Mouse (Mus musculus) large intestine, adult 2 months (tissue): Measurements from ENCODE around the gene Ccdc158. TPM values are rescaled to one million over a fixed set of nuclear protein-coding genes. Genes with fewer than 3 reads are reported as not detected.

Source experiments
- DNase-seq: peaks from one replicate; pipeline ENCODE4 v3.0.0-alpha.2; 2012; ENCODE audit warnings: low read depth, low spot score
- WGBS: fragments of 180-500 bp; shearing (Covaris S2); methylation state at CpG from one replicate; pipeline ENCODE4 v1.1.7; 2018; 5-methylcytosine and 5-hydroxymethylcytosine counted together
- polyA plus RNA-seq: library from polyadenylated mRNA; depleted of rRNA; stranded (reverse); fragments of >200 nt; gene quantifications from 2 replicates; pipeline ENCODE4 v1.2.3, GENCODE M21; 2012; rRNA removed

Gene Ccdc158
- 0.05 and 0.11 TPM in 2 replicates for polyA plus RNA-seq

DNA sequence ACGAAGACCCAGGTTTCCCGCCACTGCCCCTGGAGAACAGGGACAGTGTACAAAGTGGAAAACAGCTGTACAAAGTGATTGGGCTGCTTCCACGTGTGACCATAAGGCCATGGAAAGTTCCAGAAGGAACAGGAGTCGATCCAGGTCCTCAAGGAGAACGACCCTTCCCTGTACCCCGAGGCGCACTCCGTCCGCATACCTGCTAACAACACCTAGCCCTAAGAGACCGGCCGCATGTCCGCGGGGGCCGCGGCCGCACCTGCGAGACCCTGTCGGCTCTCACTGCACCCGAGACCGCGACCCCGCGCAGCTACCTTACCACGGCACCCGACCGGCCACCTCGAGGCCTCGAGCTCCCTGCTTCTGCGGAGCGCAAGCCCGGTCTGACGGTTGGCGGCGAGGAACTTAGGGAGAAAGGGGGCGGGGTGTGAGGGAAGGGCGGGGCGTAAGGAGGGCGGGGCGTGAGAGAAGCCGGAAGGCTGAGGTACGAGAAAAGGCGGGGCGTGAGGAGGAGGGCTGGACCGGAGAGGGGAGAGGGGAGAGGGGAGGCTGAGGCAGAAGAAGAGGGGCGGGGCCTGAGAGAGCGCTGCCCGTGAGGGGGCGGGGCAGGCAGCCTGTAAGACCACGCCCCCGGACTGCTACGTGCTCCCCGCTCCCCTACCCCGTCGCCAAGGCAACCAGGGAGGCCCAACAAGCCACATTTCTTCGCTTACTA, at the start of gene Ccdc158:
Ccdc158 (minus strand) TSS at position 413 of the 715 bp plus-strand sequence.
- peak; percentile 33 for DNase-seq
- 15% methylated on average over 48 of the region's 55 CpGs for whole genome bisulfite sequencing

DNA sequence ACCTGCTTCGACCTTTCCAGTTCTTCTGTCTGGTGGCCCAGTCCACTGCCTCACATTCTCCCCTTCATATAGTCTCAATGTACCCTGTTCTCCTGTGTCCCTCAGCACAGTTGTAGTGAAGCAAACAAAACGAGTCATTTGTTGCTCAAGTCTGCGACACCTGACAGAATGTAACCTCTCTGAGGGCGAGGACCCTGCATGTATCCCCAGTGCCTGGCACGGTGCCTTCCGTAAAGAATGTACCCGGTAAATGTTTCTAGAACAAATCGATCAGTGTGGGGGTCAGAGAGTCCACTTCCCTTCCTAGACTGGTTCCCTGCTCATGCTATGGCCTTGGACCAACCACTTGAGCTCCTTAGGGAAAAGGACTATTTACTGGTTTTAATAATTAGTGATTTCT, 46.5 kb upstream of the Ccdc158 start:
- 92% methylated on average over 8 of the region's 8 CpGs for WGBS
- DNase-seq: no peak

DNA sequence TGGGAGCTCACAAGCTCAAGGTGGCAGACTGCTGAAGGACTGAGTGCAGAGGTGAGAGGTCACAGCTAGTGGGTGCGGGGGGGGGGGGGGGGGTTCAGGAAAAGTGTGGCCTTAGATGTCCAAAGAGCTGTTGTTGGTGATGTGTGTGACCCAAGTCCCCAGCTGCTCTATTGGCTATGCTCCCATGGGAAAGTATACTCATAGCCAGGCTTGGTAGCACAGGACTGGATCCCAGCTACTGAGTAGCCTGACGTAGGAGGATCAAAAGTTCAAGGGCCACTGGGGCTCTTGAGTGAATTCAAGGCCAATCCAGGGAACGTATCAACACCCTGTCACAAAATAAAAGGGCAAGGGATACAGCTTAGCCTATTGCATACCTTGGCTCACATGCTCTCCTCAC, 43.8 kb upstream of the Ccdc158 start:
- no peak for DNase-seq
- 87% methylated on average over 3 of the region's 3 CpGs for WGBS

DNA sequence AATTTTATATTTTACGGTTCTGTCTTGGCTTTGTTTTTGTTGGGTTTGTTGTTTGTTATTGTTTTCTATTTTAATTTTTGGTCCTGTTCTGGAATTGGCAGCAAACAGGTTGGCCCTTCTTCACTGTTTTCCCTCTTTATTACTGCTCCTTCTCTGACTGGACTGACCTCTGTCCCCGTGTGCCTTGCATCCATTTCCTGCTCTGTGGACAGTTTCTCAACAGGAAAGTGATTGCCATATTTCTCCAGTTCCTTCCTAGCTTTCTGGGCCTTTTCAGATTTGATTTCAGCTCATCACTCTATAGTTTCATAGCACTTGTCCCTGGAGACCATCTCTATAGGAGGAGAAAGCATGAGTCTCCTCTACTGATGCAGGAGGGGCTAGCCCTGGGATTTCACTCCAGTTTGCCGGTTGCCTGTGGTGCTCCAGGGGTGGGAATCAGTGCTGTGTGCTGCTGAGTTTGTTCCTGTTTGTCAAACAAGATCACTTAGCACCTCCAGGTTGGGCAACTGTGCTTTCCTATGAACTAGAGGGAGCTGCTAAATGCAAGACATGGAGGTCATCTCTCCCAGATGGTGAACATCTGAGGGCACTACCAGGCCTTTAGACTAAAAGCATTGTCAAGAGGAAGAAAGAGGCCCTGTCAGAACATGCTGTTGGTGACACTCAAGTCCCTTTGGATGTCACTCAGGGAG, 42.7 kb upstream of the Ccdc158 start:
- no peak for DNase-seq
- WGBS: 50% methylated on average over 3 of the region's 3 CpGs

DNA sequence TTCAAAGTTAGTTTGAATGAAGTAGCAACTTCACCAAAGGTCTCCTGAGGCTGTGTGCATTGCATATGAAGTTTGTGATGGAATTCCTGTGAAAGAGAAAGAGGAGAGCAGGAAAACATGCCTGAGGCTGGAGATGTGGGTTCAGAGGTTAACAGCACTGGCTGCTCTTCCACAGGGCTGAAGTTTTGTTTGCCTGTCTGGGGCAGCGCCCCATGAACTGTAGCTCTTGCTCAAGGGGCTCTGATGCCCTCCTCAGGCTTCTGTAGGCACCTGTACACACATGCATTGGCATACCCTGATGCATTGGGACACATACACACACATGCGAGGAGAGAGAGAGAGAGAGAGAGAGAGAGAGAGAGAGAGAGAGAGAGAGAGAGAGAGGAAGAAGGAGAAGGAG, 40.8 kb upstream of the Ccdc158 start:
- DNase-seq: no peak
- 70% methylated on average over 2 of the region's 2 CpGs for WGBS

DNA sequence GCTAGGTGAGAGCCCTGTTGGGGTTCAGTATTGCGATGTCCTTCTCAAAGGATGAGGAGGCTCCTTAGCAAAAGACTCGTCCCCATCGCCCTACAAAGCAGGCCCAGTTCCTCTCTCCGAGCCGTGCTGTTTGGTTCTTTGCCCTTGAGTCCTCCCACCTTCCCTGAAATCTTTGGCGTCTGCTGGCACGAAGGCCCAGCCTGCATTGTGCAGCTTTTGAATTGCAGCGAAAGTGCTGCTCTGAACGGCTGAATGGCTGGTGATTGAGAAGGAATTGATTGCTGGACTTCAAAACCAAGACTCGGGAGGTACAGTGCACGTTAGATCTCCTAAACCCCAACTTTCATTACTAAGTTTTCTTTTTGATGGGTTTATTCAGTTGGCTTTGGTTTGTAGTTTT, 40.2 kb upstream of the Ccdc158 start:
- 89% methylated on average over 11 of the region's 11 CpGs for WGBS
- DNase-seq: no peak

DNA sequence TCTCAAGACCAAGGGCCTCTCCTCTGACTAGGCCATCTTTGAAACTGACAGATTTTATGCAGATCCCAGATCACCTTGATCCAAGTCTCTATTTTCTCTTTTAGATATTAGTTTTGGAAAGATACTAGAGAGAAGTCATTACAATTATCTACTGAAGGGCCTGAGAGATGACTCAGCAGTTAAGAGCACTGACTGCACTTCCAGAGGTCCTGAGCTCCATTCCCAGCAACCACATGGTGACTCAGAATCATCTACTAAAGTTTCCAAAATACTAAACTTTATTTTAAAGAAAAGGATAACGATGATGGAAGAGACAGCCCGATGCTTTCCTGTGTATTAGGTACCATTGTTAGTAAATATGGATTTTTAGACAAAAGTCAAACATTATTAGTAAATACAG, 39.8 kb upstream of the Ccdc158 start:
- DNase-seq: no peak
- 88% methylated on average over 2 of the region's 2 CpGs for WGBS

DNA sequence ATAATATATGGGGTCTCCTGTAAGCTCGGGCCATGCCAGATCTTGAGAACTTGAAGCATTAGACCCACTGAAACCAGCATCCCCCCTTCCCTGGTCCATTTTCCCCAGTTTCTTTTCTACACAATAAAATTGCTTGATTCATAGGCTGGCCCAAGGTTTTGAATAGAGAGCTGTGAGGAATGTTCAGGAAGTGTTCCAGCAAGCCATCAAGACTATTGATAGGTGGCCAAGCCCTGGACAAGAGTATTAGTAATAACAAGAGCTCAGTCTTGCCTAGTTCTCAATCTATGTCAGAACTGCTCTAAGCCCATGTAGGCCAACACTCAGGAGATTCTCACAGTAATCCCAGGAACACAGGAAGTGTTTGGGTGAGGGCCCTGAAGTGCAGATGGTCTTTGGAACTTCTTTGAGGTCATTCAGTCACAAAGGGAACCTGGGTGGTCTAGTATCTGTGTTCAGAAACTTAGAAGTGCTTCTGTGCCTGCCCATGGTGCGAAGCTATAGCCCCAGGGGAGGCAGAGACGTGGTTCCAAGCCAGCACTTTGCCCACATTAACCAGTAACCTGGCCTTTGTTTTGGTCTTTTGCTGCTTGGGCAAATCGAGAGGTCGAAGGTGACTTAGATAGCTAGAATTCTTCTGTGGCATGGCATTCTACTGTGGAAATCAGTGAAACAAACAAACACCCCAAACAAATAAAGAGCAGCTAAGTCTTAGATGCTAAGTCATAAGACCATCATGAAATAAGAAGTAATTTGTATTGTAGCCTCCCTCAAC, 37.7 kb upstream of the Ccdc158 start:
- WGBS: 95% methylated on average over 5 of the region's 5 CpGs
- DNase-seq: no peak

DNA sequence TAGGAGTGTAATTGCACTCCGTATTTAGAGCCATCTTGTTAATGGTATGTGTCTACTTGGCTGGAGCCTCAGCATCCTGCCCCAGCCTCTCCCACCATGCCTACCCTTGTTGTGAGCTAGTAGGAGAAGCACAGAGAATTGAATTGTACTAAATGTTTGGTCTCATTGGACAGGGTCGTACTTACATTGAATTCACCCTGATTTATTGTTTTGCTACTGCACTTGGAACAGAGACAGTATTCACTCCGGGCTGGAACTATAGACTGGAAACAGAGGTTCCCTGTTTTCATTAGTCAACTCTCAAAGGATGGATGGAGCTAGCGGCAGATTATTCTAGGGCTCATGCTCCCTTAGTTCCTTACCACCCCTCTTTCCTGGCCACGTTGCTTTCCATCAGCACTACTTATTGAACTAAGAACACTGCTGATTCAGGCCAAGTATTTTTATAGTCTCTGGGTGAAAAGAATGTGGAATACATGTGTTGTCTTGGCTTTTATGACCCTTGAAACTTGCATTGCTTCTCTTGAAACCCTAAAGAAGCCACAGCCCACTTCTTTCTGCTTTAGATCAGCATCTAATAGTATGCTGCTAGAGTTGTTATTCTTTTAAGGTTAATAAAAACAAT, 36.7 kb upstream of the Ccdc158 start:
- no peak for DNase-seq

DNA sequence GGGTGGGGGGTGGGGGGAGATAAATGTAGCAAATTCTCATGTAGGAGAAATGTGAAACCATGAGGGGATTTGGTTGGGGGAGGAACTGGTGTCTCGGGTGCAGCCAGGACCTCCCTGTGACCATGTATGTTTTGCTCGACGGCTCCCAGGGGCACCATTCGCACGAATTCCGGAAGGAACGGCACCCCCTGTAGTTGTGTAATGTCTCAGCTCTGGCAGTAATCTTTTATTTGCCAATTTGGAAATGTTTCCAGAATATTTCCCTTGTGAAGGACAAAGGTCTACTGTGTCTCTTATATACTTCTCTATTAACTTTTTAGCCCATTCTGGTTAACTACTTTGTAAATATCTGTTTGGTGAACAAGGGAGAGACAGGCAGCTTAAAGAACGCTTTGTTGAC, 35.7 kb upstream of the Ccdc158 start:
- no peak for DNase-seq
- 46% methylated on average over 8 of the region's 8 CpGs for WGBS

More for the DNA sequence above, 36.7 kb upstream of the Ccdc158 start:
- 51% methylated on average over 5 of the region's 5 CpGs for WGBS

DNA sequence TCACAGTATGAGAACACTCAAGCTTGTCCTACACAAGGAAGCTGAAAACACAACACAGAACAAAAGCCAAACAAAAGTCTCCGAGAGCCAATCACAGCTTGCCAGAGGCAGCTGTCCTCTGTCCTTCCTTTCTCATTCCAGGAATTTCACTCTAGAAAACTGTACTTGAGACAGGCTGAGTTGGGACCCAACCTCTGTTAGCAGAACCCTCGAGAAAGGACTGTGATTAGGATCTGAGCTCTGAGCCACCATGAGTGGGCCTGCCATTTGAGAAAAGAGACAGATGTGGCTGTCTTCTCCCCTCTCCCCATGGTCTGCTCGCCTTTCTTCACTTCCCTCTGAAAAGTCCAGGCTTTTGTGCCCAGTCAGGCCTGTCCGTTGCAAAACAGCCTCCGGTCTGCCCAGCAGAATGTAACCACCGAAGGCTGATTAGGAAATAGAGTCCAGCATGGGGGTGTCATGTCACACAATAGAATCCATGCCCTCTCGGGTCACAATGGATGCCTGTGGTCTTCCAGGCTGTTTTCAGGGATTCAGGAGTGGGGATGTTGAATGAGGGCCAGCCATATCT, 32.9 kb upstream of the Ccdc158 start:
- DNase-seq: no peak
- 67% methylated on average over 7 of the region's 7 CpGs for whole genome bisulfite sequencing

DNA sequence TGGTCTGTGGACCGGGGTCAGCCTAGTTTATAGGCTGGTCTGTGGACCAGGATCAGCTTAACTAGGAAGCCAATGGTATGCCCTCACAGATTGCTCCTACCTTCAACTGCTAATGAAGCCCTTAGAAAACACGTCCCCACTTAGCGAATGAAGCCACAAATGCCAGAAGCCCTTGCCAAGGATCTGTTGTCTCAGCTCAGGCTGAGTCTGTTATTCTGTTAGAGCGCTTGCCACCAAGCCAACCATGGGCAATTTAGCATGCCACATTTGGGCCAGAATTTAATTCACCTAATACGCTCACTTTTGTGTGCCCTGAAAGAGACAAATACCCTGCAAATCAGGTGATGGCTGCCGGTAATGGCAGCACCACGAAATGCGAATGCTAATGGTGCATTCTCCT, 28.6 kb upstream of the Ccdc158 start:
- no peak for DNase-seq
- 88% methylated on average over 8 of the region's 8 CpGs for WGBS

DNA sequence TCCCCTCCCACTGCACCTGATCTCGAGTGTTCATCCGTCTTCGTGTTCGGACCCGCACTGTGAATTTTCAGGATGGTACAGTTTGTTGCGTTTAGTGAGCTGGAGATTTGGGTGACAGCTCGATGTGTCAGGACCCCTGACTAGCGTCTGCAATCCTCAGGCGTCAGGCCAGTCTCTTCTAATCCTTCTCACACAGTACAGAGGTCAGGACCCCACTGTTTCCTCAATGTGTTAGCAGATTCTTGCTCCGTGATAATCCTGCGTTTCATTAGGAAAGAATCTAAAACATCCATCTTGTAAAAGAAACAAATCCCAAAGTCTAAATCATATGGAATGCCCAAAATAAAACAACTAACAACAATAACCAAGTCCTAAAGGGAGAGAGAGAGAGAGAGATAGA, 26.7 kb upstream of the Ccdc158 start:
- DNase-seq: no peak
- 57% methylated on average over 11 of the region's 11 CpGs for WGBS

DNA sequence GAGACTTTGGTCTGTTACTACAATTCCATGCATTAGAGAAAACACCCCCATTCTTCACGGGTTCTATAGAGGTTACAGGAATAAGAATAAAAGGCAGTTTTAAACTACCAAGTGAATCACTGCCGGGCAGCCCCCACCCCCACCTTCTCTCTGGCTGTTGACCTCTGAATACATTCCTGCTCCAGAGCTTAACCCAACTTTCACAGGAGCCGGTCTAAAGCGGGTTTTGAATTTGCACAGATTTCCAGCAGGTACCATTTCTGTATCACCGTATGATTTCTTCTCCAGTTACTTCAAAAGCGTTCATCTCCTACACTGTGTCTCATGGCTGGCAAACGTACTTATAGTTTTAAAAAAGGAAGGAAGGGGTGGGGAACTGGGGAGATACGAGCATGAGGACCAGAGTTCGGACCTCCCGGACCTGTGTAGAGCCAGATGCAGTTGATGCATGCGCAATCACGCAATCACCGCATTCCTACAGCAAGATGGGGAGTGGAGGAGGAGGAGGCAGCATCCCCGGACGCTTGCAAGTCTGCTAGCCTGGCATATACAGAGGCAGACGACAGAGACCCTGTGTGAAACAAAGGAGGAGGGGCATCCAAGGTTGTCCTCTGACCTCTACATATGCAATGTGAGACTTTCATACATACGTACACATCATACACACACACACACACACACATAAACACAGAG, 23.9 kb upstream of the Ccdc158 start:
- no peak for DNase-seq
- whole genome bisulfite sequencing: 39% methylated on average over 17 of the region's 17 CpGs

DNA sequence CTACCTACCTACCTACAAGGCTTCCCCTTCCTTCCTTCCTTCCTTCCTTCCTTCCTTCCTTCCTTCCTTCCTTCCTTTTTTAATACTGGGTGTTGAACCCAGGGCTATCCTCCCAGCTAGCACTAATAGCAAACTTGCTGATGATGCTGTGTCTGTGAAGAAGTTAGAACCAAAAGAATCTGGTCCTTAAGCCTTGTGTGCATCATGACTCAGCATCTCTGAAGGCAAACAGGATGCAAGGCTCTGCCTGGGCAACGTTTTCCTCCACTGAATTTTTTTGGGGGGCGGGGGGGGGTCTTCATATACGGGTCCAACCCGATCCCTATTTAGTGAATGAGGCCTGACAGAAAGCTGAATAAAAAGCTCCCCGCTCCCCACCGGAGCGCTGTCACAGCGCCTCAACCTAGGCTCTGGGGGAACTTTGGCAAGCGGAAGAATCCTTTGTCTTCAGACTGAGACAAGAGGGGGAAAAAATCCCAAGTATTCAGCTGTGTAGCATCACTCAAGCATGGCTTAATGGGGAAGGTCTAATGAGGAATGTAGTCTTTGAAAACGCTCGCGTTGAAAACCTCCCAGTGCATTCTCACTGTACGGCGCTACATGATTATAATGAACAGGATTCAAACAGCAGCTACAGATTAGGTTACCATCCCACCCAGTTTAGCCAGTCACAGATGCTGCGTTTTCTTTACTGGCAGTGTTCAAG, 23.2 kb upstream of the Ccdc158 start:
- DNase-seq: no peak
- 18% methylated on average over 15 of the region's 15 CpGs for WGBS

DNA sequence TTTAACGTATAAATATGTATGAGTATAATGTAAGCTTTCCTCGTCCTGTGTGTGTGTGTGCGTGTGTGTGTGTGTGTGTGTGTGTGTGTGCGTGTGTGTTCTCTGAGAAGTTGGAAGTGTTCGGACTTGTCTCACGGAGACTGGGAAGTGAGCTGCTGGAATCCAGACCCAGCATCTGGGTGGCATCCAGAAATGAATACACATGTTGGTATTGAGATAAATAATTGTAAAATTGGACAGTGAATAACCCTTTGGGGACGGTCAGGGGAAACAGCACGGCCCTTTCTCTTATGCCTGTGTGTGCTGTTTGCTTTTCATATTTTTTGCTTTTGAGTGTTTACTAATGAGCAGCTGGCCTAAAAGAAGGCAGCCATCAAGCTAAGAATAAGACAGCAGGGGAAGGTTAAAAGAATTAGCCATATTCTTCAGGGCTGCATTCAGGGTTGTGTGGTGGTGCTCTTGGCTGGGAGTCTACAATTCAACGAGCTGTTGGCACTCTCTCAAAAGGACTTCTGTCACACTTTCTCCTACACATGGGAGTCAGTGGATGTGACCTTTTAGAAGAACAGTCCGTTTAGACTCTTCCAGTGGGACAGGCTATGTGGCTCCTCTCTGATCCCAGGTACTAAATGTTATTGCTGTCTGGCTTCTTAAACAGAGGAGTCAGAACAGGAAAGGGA, 19.4 kb upstream of the Ccdc158 start:
- 67% methylated on average over 10 of the region's 10 CpGs for WGBS
- no peak for DNase-seq

DNA sequence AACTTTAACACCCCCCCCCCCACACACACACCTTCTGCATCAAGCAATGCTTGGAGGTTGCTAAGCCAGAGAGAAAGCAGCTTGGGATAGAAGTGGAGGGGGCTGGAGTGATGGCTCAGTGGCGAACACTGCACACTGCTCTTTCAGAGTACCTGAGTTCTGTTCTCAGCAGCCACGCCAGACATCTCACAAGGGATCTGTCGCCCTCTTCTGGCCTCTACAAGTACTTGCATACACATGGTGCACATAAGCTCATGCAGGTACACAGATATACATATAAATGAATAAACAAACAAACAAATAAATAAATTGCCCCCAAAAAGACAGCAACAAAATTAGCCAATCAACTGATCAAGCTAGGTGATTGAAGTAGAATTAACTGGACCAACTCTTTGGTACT, 18.7 kb upstream of the Ccdc158 start:
- no peak for DNase-seq
- 97% methylated on average over 3 of the region's 3 CpGs for WGBS
